Mouse (Mus musculus): Measurements from ENCODE around the gene Hist1h1d. TPM values are rescaled to one million over a fixed set of nuclear protein-coding genes. Genes with fewer than 3 reads are reported as not detected.
"Not testable (repeated sequence)": the region's sequence is repeated elsewhere in the genome, so short reads cannot be mapped to it uniquely, and the experiment has no call there.

The Hist1h1d gene
- polyA plus RNA-seq, 1 experiment from 2014 or later: 0.80 TPM

GRCm38 (mm10) chr13:23538249-23538648 is 14.8 kb upstream of the Hist1h1d start:
- peaks cover 30% of the 10 kb centered on the region for H3K4me1 ChIP-seq (replicated peaks)
- ATAC-seq (ENCODE audit: insufficient number of reproducible peaks, insufficient read depth, low FRiP score, low TSS enrichment, low read depth): no peak
- no peaks in the 10 kb centered on the region for H3K9me3 ChIP-seq
- H3K4me3 ChIP-seq (replicated peaks): no peak overlapping the region
- H3K36me3 ChIP-seq: no peaks in the 10 kb centered on the region
- peak overlapping the region; percentile 72 for H3K27ac ChIP-seq
- no peaks in the 10 kb centered on the region for H3K27me3 ChIP-seq
- WGBS: 55% methylated on average over 5 of the region's 5 CpGs
- no peak overlapping the region; the same call in 1 of the 2 replicates for H3K9ac ChIP-seq (replicated peaks)
- H3K4me2 ChIP-seq: peak overlapping the region; percentile 31

- not testable (repeated sequence) for H3K27me3 ChIP-seq; H3K27ac ChIP-seq; ATAC-seq (ENCODE audit: insufficient number of reproducible peaks, insufficient read depth, low FRiP score, low TSS enrichment, low read depth); H3K9me3 ChIP-seq; H3K9ac ChIP-seq (replicated peaks); H3K36me3 ChIP-seq; H3K4me3 ChIP-seq (replicated peaks); H3K4me2 ChIP-seq
- peaks cover 25% of the 10 kb centered on the region for H3K4me1 ChIP-seq (replicated peaks)
- 60% methylated on average over 1 of the region's 1 CpGs for WGBS
Measured at GRCm38 (mm10) chr13:23539821-23540220, 13.2 kb upstream of the Hist1h1d start.

- H3K9me3 ChIP-seq: no peaks in the 10 kb centered on the region
- WGBS: 79% methylated on average over 3 of the region's 3 CpGs
- no peak overlapping the region for H3K9ac ChIP-seq (replicated peaks)
- no peaks in the 10 kb centered on the region for H3K36me3 ChIP-seq
- H3K27ac ChIP-seq: no peak overlapping the region
- H3K27me3 ChIP-seq: no peaks in the 10 kb centered on the region
- H3K4me2 ChIP-seq: peak overlapping the region; percentile 71
- no peak for ATAC-seq (ENCODE audit: insufficient number of reproducible peaks, insufficient read depth, low FRiP score, low TSS enrichment, low read depth)
- H3K4me3 ChIP-seq (replicated peaks): no peak overlapping the region
- H3K4me1 ChIP-seq (replicated peaks): peaks cover 21% of the 10 kb centered on the region
Measured at GRCm38 (mm10) chr13:23541497-23541896, 11.6 kb upstream of the Hist1h1d start.

GRCm38 (mm10) chr13:23542225-23542980 is 10.7 kb upstream of the Hist1h1d start:
- Histone ChIP-seq H3K4me3 (replicated peaks) (peak overlapping the region; percentile 46), H3K9ac (replicated peaks) (peak overlapping the region; percentile 70), H3K4me2 (peak overlapping the region; percentile 71), H3K27ac (peak overlapping the region; percentile 92), H3K4me1 (replicated peaks) (peaks cover 13% of the 10 kb centered on the region)
- not testable (repeated sequence) for H3K27me3 ChIP-seq; ATAC-seq (ENCODE audit: insufficient number of reproducible peaks, insufficient read depth, low FRiP score, low TSS enrichment, low read depth); H3K9me3 ChIP-seq; H3K36me3 ChIP-seq
- 8% methylated on average over 3 of the region's 3 CpGs for WGBS

- H3K9ac ChIP-seq (replicated peaks): peak within 1 kb of the TSS; percentile 70
- peak; percentile 95 for ATAC-seq (ENCODE audit: insufficient number of reproducible peaks, insufficient read depth, low FRiP score, low TSS enrichment, low read depth)
- H3K9me3 ChIP-seq: not testable (repeated sequence)
Measured at GRCm38 (mm10) chr13:23542999-23543607, 10.0 kb upstream of the Hist1h1d start, which contains the start of gene Hist1h2bh. Hist1h2bh (minus strand) TSS chr13:23543392.

GRCm38 (mm10) chr13:23543965-23544786 is 8.9 kb upstream of the Hist1h1d start, which contains the start of gene Hist1h3f:
Hist1h3f (plus strand) TSS chr13:23544052.
- Histone ChIP-seq H3K36me3 (no peaks in the 10 kb centered on the region), H3K9ac (replicated peaks) (peak within 1 kb of the TSS; percentile 70), H3K4me2 (peak within 1 kb of the TSS; percentile 71), H3K4me1 (replicated peaks) (0 out of 2 replicates have a peak, but pooled peaks cover 5% of the 10 kb centered on the region), H3K27ac (peak within 1 kb of the TSS; percentile 94), H3K4me3 (replicated peaks) (peak within 1 kb of the TSS; percentile 46), H3K27me3 (no peaks in the 10 kb centered on the region), H3K9me3 (no peaks in the 10 kb centered on the region)
- ATAC-seq (ENCODE audit: insufficient number of reproducible peaks, insufficient read depth, low FRiP score, low TSS enrichment, low read depth): peak; percentile 88
- WGBS: under 1% methylated on average over 33 of the region's 45 CpGs

More at GRCm38 (mm10) chr13:23542999-23543607, 10.0 kb upstream of the Hist1h1d start, which contains the start of gene Hist1h2bh:
- peak within 1 kb of the TSS; percentile 94 for H3K27ac ChIP-seq
- not testable (repeated sequence) for H3K36me3 ChIP-seq; H3K27me3 ChIP-seq; H3K4me1 ChIP-seq (replicated peaks)
- H3K4me3 ChIP-seq (replicated peaks): peak within 1 kb of the TSS; percentile 46
- under 1% methylated on average over 41 of the region's 42 CpGs for whole genome bisulfite sequencing
- H3K4me2 ChIP-seq: peak within 1 kb of the TSS; percentile 71

GRCm38 (mm10) chr13:23544787-23545120 is 8.3 kb upstream of the Hist1h1d start:
- H3K4me3 ChIP-seq (replicated peaks): peak overlapping the region; percentile 45
- peak overlapping the region; percentile 94 for H3K27ac ChIP-seq
- not testable (repeated sequence) for H3K27me3 ChIP-seq; H3K36me3 ChIP-seq; ATAC-seq (ENCODE audit: insufficient number of reproducible peaks, insufficient read depth, low FRiP score, low TSS enrichment, low read depth); H3K4me1 ChIP-seq (replicated peaks); H3K9me3 ChIP-seq
- peak overlapping the region; percentile 65 for H3K9ac ChIP-seq (replicated peaks)
- WGBS: 0% methylated on average over 11 of the region's 14 CpGs
- peak overlapping the region; percentile 71 for H3K4me2 ChIP-seq

- no peak overlapping the region for H3K4me2 ChIP-seq
- H3K36me3 ChIP-seq: no peaks in the 10 kb centered on the region
- no peak overlapping the region for H3K9ac ChIP-seq (replicated peaks)
- no peak overlapping the region for H3K4me3 ChIP-seq (replicated peaks)
- peaks cover 10% of the 10 kb centered on the region; the same call in 1 of the 2 replicates for H3K4me1 ChIP-seq (replicated peaks)
- H3K27me3 ChIP-seq: no peaks in the 10 kb centered on the region
- H3K27ac ChIP-seq: peak overlapping the region; percentile 73
- 81% methylated on average over 5 of the region's 5 CpGs for whole genome bisulfite sequencing
- H3K9me3 ChIP-seq: no peaks in the 10 kb centered on the region
- ATAC-seq (ENCODE audit: insufficient number of reproducible peaks, insufficient read depth, low FRiP score, low TSS enrichment, low read depth): no peak
Measured at GRCm38 (mm10) chr13:23546694-23547093, 6.4 kb upstream of the Hist1h1d start.

GRCm38 (mm10) chr13:23550761-23551145 is 2.3 kb upstream of the Hist1h1d start:
- Histone ChIP-seq H3K9me3 (no peaks in the 10 kb centered on the region), H3K4me3 (replicated peaks) (peak overlapping the region; percentile 46), H3K4me1 (replicated peaks) (peaks cover 5% of the 10 kb centered on the region; the same call in 1 of the 2 replicates), H3K36me3 (no peaks in the 10 kb centered on the region), H3K9ac (replicated peaks) (peak overlapping the region; percentile 54), H3K27me3 (no peaks in the 10 kb centered on the region), H3K4me2 (peak overlapping the region; percentile 55), H3K27ac (peak overlapping the region; percentile 96)
- 4% methylated on average over 3 of the region's 3 CpGs for WGBS
- no peak for ATAC-seq (ENCODE audit: insufficient number of reproducible peaks, insufficient read depth, low FRiP score, low TSS enrichment, low read depth)

GRCm38 (mm10) chr13:23551146-23551834 is 1.8 kb upstream of the Hist1h1d start, which contains the start of gene Hist1h4f:
Hist1h4f (minus strand) TSS chr13:23551648.
- Histone ChIP-seq H3K9ac (replicated peaks) (peak within 1 kb of the TSS; percentile 54), H3K4me2 (peak within 1 kb of the TSS; percentile 55), H3K27ac (peak within 1 kb of the TSS; percentile 96), H3K4me3 (replicated peaks) (peak within 1 kb of the TSS; percentile 46)
- WGBS: under 1% methylated on average over 47 of the region's 47 CpGs
- H3K4me1 ChIP-seq (replicated peaks); H3K9me3 ChIP-seq; H3K36me3 ChIP-seq; H3K27me3 ChIP-seq: not testable (repeated sequence)
- ATAC-seq (ENCODE audit: insufficient number of reproducible peaks, insufficient read depth, low FRiP score, low TSS enrichment, low read depth): peak; percentile 87

All from limb, embryonic 12.5 days (tissue).